Mouse (Mus musculus): ENCODE measurements around the gene Lgr5. TPM values are rescaled to one million over a fixed set of nuclear protein-coding genes. Genes with fewer than 3 reads are reported as not detected.

Lgr5 gene
- polyA plus RNA-seq, 1 experiment from 2014 or later, result 0.35 TPM

- Histone ChIP-seq H3K4me3 (ENCODE audit: low read depth, low read length) (no peak overlapping the region), H3K4me1 (ENCODE audit: insufficient read depth, low read depth, low read length) (no peaks in the 10 kb centered on the region), H3K27ac (ENCODE audit: low read length) (no peak overlapping the region), H3K4me2 (replicated peaks; ENCODE audit: low read depth, low read length) (peak overlapping the region; percentile 9), H3K9me3 (ENCODE audit: low read length) (no peaks in the 10 kb centered on the region), H3K27me3 (replicated peaks; ENCODE audit: insufficient read depth, low read length) (no peaks in the 10 kb centered on the region), H3K9ac (replicated peaks; ENCODE audit: low read depth) (no peak overlapping the region), H3K36me3 (ENCODE audit: insufficient read depth, low read length) (no peaks in the 10 kb centered on the region)
- TF ChIP-seq EP300 (IDR thresholded peaks at IDR 0.05), result no peak
- peak; percentile 72 for TF ChIP-seq CTCF (IDR thresholded peaks at IDR 0.05)
- DNase-seq (ENCODE audit: low spot score) (peak; percentile 84), ATAC-seq (0 out of 2 replicates have a peak, but pooled peaks have one; percentile 52)
- 7% methylated on average over 14 of the region's 15 CpGs for WGBS
Measured at GRCm38 (mm10) chr10:115617456-115618287, 30.1 kb upstream of the Lgr5 start.

GRCm38 (mm10) chr10:115595748-115596147 lies 8.2 kb upstream of the Lgr5 start:
- no peak overlapping the region for H3K9ac ChIP-seq (replicated peaks; ENCODE audit: low read depth)
- no peaks in the 10 kb centered on the region for H3K9me3 ChIP-seq (ENCODE audit: low read length)
- no peak overlapping the region for H3K27ac ChIP-seq (ENCODE audit: low read length)
- 87% methylated on average over 1 of the region's 1 CpGs for WGBS
- no peak overlapping the region for H3K4me2 ChIP-seq (replicated peaks; ENCODE audit: low read depth, low read length)
- no peak for TF ChIP-seq EP300 (IDR thresholded peaks at IDR 0.05)
- no peak for TF ChIP-seq CTCF (IDR thresholded peaks at IDR 0.05)
- no peaks in the 10 kb centered on the region for H3K4me1 ChIP-seq (ENCODE audit: insufficient read depth, low read depth, low read length)
- ATAC-seq (no peak), DNase-seq (ENCODE audit: low spot score) (no peak)
- H3K4me3 ChIP-seq (ENCODE audit: low read depth, low read length), result no peak overlapping the region
- H3K36me3 ChIP-seq (ENCODE audit: insufficient read depth, low read length), result no peaks in the 10 kb centered on the region
- no peaks in the 10 kb centered on the region for H3K27me3 ChIP-seq (replicated peaks; ENCODE audit: insufficient read depth, low read length)

- H3K36me3 ChIP-seq (ENCODE audit: insufficient read depth, low read length), result no peaks in the 10 kb centered on the region
- H3K4me1 ChIP-seq (ENCODE audit: insufficient read depth, low read depth, low read length), result no peaks in the 10 kb centered on the region
- H3K27me3 ChIP-seq (replicated peaks; ENCODE audit: insufficient read depth, low read length), result 0 out of 2 replicates have a peak, but pooled peaks cover 4% of the 10 kb centered on the region
- no peak overlapping the region for H3K4me2 ChIP-seq (replicated peaks; ENCODE audit: low read depth, low read length)
- DNase-seq (ENCODE audit: low spot score) (no peak), ATAC-seq (no peak)
- WGBS, result 78% methylated on average over 6 of the region's 6 CpGs
- no peak overlapping the region for H3K27ac ChIP-seq (ENCODE audit: low read length)
- no peak overlapping the region for H3K4me3 ChIP-seq (ENCODE audit: low read depth, low read length)
- no peak for TF ChIP-seq EP300 (IDR thresholded peaks at IDR 0.05)
- no peak for TF ChIP-seq CTCF (IDR thresholded peaks at IDR 0.05)
- H3K9me3 ChIP-seq (ENCODE audit: low read length), result no peaks in the 10 kb centered on the region
- no peak overlapping the region for H3K9ac ChIP-seq (replicated peaks; ENCODE audit: low read depth)
Measured at GRCm38 (mm10) chr10:115593651-115594050, 6.1 kb upstream of the Lgr5 start.

- no peak for ATAC-seq
Measured at GRCm38 (mm10) chr10:115593221-115593620, 5.6 kb upstream of the Lgr5 start.

GRCm38 (mm10) chr10:115587979-115588378 lies 399 bp upstream of the Lgr5 start:
- 4% methylated on average over 7 of the region's 7 CpGs for WGBS
- DNase-seq (ENCODE audit: low spot score), result no peak
- Histone ChIP-seq H3K27me3 (replicated peaks; ENCODE audit: insufficient read depth, low read length) (peaks cover 28% of the 10 kb centered on the region), H3K27ac (ENCODE audit: low read length) (no peak overlapping the region), H3K9me3 (ENCODE audit: low read length) (no peaks in the 10 kb centered on the region), H3K4me2 (replicated peaks; ENCODE audit: low read depth, low read length) (peak overlapping the region; percentile 62), H3K36me3 (ENCODE audit: insufficient read depth, low read length) (no peaks in the 10 kb centered on the region), H3K9ac (replicated peaks; ENCODE audit: low read depth) (no peak overlapping the region), H3K4me1 (ENCODE audit: insufficient read depth, low read depth, low read length) (peaks cover 7% of the 10 kb centered on the region), H3K4me3 (ENCODE audit: low read depth, low read length) (peak overlapping the region; percentile 28)
- TF ChIP-seq EP300 (IDR thresholded peaks at IDR 0.05) (no peak), CTCF (IDR thresholded peaks at IDR 0.05) (no peak)
- no peak for ATAC-seq

More at GRCm38 (mm10) chr10:115593221-115593620, 5.6 kb upstream of the Lgr5 start:
- Histone ChIP-seq H3K27me3 (replicated peaks; ENCODE audit: insufficient read depth, low read length) (0 out of 2 replicates have a peak, but pooled peaks cover 8% of the 10 kb centered on the region), H3K9me3 (ENCODE audit: low read length) (no peaks in the 10 kb centered on the region), H3K4me3 (ENCODE audit: low read depth, low read length) (no peak overlapping the region), H3K4me2 (replicated peaks; ENCODE audit: low read depth, low read length) (no peak overlapping the region), H3K4me1 (ENCODE audit: insufficient read depth, low read depth, low read length) (no peaks in the 10 kb centered on the region), H3K27ac (ENCODE audit: low read length) (no peak overlapping the region), H3K36me3 (ENCODE audit: insufficient read depth, low read length) (no peaks in the 10 kb centered on the region), H3K9ac (replicated peaks; ENCODE audit: low read depth) (no peak overlapping the region)
- DNase-seq (ENCODE audit: low spot score), result peak; percentile 38
- WGBS, result 52% methylated on average over 11 of the region's 11 CpGs
- TF ChIP-seq CTCF (IDR thresholded peaks at IDR 0.05) (no peak), EP300 (IDR thresholded peaks at IDR 0.05) (no peak)

GRCm38 (mm10) chr10:115586246-115587231 lies 1.0 kb downstream of the Lgr5 start:
- WGBS, result under 1% methylated on average over 41 of the region's 41 CpGs
- ATAC-seq (peak; percentile 72), DNase-seq (ENCODE audit: low spot score) (peak; percentile 45)
- Histone ChIP-seq H3K27me3 (replicated peaks; ENCODE audit: insufficient read depth, low read length) (peaks cover 28% of the 10 kb centered on the region), H3K27ac (ENCODE audit: low read length) (no peak overlapping the region), H3K4me1 (ENCODE audit: insufficient read depth, low read depth, low read length) (peaks cover 7% of the 10 kb centered on the region), H3K9ac (replicated peaks; ENCODE audit: low read depth) (no peak overlapping the region; the same call in 1 of the 2 replicates), H3K4me3 (ENCODE audit: low read depth, low read length) (peak overlapping the region; percentile 28), H3K9me3 (ENCODE audit: low read length) (no peaks in the 10 kb centered on the region), H3K4me2 (replicated peaks; ENCODE audit: low read depth, low read length) (peak overlapping the region; percentile 62), H3K36me3 (ENCODE audit: insufficient read depth, low read length) (no peaks in the 10 kb centered on the region)
- TF ChIP-seq CTCF (IDR thresholded peaks at IDR 0.05) (no peak), EP300 (IDR thresholded peaks at IDR 0.05) (no peak)
